Mouse (Mus musculus) G1E (cell line): ENCODE measurements around the gene Plcb1.

Experiments used
- CTCF ChIP-seq: IDR thresholded peaks from 2 replicates; pipeline ENCODE4 v1.5.1; 2012; ENCODE audit warnings: low read depth, low read length, inconsistent platforms, mixed read lengths
- GATA1 ChIP-seq: IDR thresholded peaks from 2 replicates; pipeline ENCODE4 v1.6.1; 2012; ENCODE audit warnings: borderline replicate concordance, low read length, inconsistent platforms, mixed read lengths
- TAL1 ChIP-seq: conservative IDR thresholded peaks from 2 replicates; pipeline ENCODE4 v1.6.1; 2012; ENCODE audit warnings: low read depth, low read length, inconsistent platforms, mixed read lengths

DNA sequence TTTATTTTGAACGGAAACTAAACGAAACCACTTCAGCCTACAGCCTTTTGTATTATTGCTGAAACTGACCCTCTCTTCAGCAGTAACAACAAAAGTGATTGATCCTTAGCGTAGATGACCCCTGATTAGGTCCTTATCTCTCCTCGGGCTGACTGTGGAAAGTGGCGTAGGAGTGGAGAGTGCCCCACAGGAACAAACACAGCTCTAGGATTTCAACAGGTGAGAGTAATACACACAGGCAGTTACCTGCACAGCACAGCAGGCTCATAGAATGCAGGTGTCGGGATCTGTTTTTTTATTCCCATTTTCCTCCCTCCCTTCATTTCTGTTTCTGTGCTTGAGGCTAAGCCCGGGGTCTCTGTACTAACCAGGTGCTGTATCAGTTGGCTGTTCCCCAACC, 7.1 kb downstream of the Plcb1 start:
- TF ChIP-seq CTCF, result no peak
- TF ChIP-seq GATA1, result no peak
- no peak for TF ChIP-seq TAL1
